Comparison of ENCODE assay signal across 13 mouse cellular contexts in genomic region chr7:98967672-98968071, GRCm38 (mm10).
DNase-seq lines count a peak whose midpoint lies in the region; ATAC-seq lines count a peak whose summit lies in the region.
"Had no signal": no experiment of that assay in that cellular context is flagged by ENCODE, and none has a peak within 500 bp of the region (broad histone marks: within the 10 kb centered on the region; RNA-seq: fewer than 3 reads in every experiment).

No protein-coding gene starts in this region.

- no peaks in the 10 kb centered on the region for H3K9me3 ChIP-seq in heart, embryonic 12.5 days (replicated peaks)
- H3K9me3 ChIP-seq in neural tube, embryonic 12.5 days: no peaks in the 10 kb centered on the region
- no peaks in the 10 kb centered on the region for H3K9me3 ChIP-seq in limb, embryonic 11.5 days (ENCODE audit: control insufficient read depth, low read length)

- peak overlapping the region; percentile 38; the same call in 1 of the 2 replicates for H3K9ac ChIP-seq in heart, embryonic 12.5 days
- no peak overlapping the region for H3K9ac ChIP-seq in neural tube, embryonic 12.5 days
- H3K9ac ChIP-seq in limb, embryonic 11.5 days (ENCODE audit: low read length): no peak overlapping the region
- H3K9ac ChIP-seq: liver, embryonic 14.5 days had no signal

- no peak for ATAC-seq in heart, embryonic 12.5 days (ENCODE audit: insufficient number of reproducible peaks, low FRiP score)
- ATAC-seq in neural tube, embryonic 12.5 days (ENCODE audit: low FRiP score, low read depth): no peak
- peak; percentile 38; the same call in 1 of the 2 replicates for ATAC-seq in limb, embryonic 11.5 days (ENCODE audit: insufficient number of reproducible peaks, low FRiP score, low TSS enrichment, low read depth)

- intact Hi-C loops in heart, postnatal 36 days (cut with DNase I): no loop called here

- peaks cover 27% of the 10 kb centered on the region for H3K4me1 ChIP-seq in heart, embryonic 12.5 days (replicated peaks)
- peaks cover 11% of the 10 kb centered on the region for H3K4me1 ChIP-seq in neural tube, embryonic 12.5 days
- peaks cover 25% of the 10 kb centered on the region for H3K4me1 ChIP-seq in limb, embryonic 11.5 days (ENCODE audit: control insufficient read depth, insufficient read depth, low read length)

- peak overlapping the region; percentile 17; the same call in 1 of the 2 replicates for H3K4me2 ChIP-seq in heart, embryonic 12.5 days
- H3K4me2 ChIP-seq in neural tube, embryonic 12.5 days (replicated peaks): peak overlapping the region; percentile 41; the same call in 1 of the 2 replicates
- no peak overlapping the region for H3K4me2 ChIP-seq in limb, embryonic 11.5 days (ENCODE audit: low read depth, severe bottlenecking)

- no peak for DNase-seq in heart, postnatal 36 days
- no peak for DNase-seq in neural tube, embryonic 10.5 days (ENCODE audit: extremely low spot score, low spot score)
- no peak for DNase-seq in limb, embryonic 11.5 days (ENCODE audit: low spot score)
- DNase-seq in retina, embryonic 14.5 days (ENCODE audit: low spot score): no peak
- DNase-seq in kidney, adult 11 months: no peak
- DNase-seq in cerebellum, postnatal 4 days (ENCODE audit: low spot score in 2 of 2): no peak
- DNase-seq: adrenal gland, adult 2 months; heart, postnatal 4 days had no signal

- no peaks in the 10 kb centered on the region for H3K27me3 ChIP-seq in heart, embryonic 12.5 days (replicated peaks)
- no peaks in the 10 kb centered on the region for H3K27me3 ChIP-seq in neural tube, embryonic 12.5 days (replicated peaks)
- H3K27me3 ChIP-seq in limb, embryonic 11.5 days (ENCODE audit: control insufficient read depth, insufficient read depth, low read length): no peaks in the 10 kb centered on the region
- H3K27me3 ChIP-seq: megakaryocyte, embryonic 14.5 days had no signal

- peaks cover 7% of the 10 kb centered on the region; the same call in 1 of the 2 replicates for H3K36me3 ChIP-seq in heart, embryonic 12.5 days
- no peaks in the 10 kb centered on the region for H3K36me3 ChIP-seq in neural tube, embryonic 12.5 days
- H3K36me3 ChIP-seq in limb, embryonic 11.5 days (ENCODE audit: control insufficient read depth, insufficient read depth, low read length): no peaks in the 10 kb centered on the region

- no peak overlapping the region for H3K27ac ChIP-seq in heart, embryonic 12.5 days (ENCODE audit: poor library complexity, severe bottlenecking)
- no peak overlapping the region for H3K27ac ChIP-seq in neural tube, embryonic 12.5 days
- H3K27ac ChIP-seq in limb, embryonic 11.5 days (replicated peaks; ENCODE audit: low read depth, low read length): no peak overlapping the region
- H3K27ac ChIP-seq: kidney, postnatal 0 days; liver, embryonic 14.5 days had no signal

- no peak overlapping the region for H3K4me3 ChIP-seq in heart, embryonic 12.5 days
- H3K4me3 ChIP-seq in neural tube, embryonic 12.5 days: no peak overlapping the region
- H3K4me3 ChIP-seq in limb, embryonic 11.5 days (ENCODE audit: low read depth, low read length): no peak overlapping the region
- H3K4me3 ChIP-seq: megakaryocyte, embryonic 14.5 days had no signal

- WGBS in heart, embryonic 12.5 days: 59% methylated on average over 7 of the region's 7 CpGs
- 55% methylated on average over 7 of the region's 7 CpGs for WGBS in neural tube, embryonic 12.5 days
- 56% methylated on average over 7 of the region's 7 CpGs for WGBS in limb, embryonic 11.5 days
